Mouse (Mus musculus) gastrocnemius, adult 8-10 months (tissue): ENCODE measurements around the gene Kdm1b. TPM values are rescaled to one million over a fixed set of nuclear protein-coding genes. Genes with fewer than 3 reads are reported as not detected.

Experiments used
- DNase-seq, 2 experiments: peaks; one replicate each; pipeline ENCODE4 v3.0.0; 2022; ENCODE audit warnings: low spot score in 2 of 2
- total RNA-seq, 4 experiments: library from RNA; stranded (reverse); gene quantifications; 2 replicates each; pipeline ENCODE4 v1.2.4; 2022

Gene Kdm1b
- total RNA-seq, 4 experiments from 2014 or later, result 6.7 to 8.4 (median 7.0) TPM

DNA sequence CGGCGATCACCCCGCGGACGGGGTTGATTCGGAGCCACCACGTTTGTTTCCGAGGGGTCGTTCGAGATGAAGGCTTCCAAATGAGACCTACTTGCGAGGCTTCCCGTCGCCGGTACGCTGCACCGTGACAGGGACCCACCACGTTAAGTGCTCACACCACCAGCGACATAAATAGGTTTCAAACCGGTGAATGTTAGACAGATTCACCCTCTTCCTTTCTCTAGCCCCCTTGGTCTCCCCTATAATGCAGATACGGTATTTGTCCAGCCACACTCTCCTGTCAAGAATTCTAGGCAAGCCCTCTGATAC is 63.2 kb downstream of the Kdm1b start:
- DNase-seq, result no peak

DNA sequence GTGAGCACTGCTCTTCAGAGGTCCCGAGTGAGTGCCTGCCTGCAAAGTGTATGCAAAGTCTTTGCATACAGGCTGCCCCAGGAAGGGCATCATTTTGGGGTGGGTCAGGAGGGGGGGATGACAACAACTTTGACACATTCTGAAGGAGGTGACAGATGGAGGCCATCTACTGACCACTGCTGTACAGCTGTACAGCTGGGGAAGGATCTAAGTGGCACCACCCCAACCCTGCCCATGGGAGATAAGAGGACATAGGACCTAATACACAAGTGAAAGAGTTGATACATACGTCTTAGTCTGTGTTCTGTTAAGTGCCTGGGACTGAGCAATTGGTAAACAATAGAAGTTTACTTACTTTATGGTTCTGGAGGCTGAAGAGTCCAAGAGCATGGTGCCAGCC is 65.9 kb downstream of the Kdm1b start:
- no peak for DNase-seq

DNA sequence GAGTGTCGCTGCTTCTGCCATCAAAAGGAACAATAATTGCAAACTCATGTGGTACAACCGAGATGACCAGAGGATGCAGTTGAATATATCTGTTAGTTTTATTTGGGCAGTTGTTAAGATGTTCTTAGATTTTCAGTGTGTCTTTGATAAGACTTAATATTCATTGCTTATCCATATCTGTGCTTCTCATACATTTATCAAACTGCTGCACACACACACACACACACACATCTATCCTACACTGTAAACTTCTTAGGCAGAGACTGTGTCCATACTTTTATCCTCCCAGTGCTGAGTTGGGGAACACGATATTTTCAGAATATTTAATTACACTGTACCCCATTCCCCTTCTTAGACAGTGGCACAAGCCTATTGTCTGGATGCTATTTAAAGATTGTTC is 67.9 kb downstream of the Kdm1b start:
- DNase-seq, result no peak

DNA sequence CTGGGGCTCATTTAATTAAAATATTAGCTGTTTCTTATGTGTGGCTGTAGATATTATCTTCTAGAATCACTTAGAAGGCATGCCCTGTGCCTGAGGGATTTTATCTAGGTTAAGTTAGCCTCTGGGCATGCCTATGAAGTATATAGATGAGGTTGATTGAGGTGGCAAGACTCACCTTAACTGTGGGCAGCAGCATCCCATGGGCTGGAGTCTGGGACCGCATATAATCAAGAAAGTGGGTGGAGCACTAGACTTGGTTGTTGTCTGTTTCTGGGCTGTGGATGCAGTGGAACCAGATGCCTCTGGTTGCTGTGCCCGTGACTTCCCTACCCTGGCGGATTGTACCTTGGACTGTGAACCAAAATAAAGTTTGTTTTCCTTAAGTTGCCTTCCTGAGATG is 68.8 kb downstream of the Kdm1b start:
- no peak for DNase-seq

DNA sequence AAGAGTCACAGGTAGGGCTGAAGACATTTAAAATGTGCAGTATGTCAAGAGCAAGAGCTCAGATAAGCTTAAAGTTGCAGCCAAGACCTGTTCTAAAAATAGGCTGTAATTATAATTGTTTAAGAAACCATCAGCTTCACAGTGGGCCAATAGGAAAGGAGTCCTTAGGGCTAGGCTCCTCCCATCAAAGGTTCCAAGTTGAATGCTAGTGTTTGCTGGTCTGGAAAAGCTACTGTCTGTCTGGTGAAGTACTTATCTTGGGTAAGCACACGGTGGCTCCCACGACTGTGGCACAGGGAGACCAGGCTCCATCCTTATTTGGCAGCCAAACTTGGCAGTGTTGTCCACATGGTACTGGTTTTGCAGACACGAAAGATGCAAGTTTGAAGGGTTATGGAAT is 69.6 kb downstream of the Kdm1b start:
- no peak for DNase-seq

DNA sequence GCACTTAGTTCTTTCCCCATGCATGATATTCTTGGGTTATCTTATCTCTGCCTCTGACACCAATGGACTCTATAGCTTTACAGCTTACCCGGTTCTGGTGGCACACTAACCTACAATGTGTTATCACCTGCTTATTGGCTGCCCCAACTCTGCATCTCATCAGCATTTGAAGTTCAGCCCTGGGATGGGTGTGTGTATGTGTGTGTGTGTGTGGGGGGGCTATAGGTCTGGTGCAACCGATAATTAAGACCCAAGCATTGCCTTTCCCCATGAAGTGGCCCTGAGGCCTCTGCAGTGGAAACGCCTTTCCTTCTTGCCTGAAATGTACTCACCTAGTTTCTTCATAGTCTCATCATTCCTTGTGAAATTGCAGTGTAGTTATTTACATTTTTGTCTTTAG is 72.7 kb downstream of the Kdm1b start:
- no peak for DNase-seq

DNA sequence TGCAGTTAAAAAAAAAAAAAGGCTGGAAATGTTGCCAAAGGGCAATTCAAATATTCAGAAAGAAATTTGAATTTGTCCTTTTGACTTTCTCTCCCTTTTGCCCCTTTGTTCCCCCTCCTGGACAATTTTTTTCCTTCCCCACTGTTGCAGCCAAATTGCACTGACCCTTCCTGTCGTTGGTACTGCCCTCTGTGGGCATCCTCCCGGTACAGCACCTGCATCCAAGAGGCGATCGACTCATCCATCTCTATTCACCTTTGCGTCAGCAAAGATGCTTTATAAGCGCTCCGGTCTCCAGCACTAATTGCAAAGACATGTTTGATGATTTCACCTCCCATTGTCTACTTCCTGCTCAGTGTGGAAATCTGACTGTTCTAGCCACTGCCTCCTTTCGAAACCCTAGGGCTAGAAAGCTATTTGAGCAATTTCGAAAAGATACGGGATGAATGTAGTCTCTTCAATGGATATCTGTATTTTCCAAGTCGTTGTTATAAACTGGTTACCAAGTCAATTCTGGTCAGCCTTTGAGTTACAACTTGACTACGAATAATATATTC is 78.1 kb downstream of the Kdm1b start:
- DNase-seq, result no peak

DNA sequence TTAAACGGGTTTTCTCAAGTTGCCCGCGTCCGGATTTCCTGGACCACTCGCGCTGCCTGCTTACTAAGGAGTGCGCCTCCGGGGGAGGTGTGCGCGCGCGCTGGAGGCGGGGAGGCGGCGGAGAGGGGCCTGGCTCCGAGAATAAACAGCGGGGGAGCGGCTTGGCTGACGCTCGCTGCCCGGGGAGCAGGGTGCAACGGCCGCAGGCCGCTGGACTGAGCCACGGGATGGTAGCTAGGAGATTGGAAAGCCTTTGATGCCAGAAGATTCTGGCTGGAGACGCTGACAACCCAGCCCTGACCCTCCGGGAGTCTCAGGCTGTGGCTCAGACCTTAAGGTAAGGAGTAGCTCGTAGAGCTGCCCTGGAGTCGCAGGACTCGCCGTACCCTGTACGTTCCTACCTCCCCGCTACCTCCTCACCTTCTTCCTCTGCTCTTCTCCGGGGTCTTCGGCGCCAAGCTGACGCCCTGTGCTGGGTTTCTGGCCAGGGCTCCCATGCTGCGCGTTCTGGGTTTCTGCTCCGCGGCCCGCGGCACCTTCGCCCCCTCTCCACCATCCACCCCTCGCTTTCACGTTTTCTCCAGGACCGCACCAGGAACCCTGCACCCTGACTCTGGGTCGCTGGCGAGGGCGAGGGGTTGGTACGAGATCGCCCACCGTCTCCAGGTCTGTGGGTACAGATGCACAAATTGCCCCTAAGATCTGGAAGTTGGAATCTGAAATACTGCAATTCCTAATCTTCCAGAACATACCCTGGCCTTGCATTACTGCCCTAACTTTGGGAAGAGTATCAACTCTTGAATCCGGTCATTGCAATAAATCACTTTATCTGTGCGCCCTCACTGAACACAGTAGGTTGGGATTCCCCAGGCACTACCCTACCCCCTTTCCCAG is 79.5 kb downstream of the Kdm1b start, which contains the start of gene Rnf144b:
TSS of gene Rnf144b (plus strand) at position 120 of the 894 bp plus-strand sequence.
- peak; percentile 31 to 54 for DNase-seq

DNA sequence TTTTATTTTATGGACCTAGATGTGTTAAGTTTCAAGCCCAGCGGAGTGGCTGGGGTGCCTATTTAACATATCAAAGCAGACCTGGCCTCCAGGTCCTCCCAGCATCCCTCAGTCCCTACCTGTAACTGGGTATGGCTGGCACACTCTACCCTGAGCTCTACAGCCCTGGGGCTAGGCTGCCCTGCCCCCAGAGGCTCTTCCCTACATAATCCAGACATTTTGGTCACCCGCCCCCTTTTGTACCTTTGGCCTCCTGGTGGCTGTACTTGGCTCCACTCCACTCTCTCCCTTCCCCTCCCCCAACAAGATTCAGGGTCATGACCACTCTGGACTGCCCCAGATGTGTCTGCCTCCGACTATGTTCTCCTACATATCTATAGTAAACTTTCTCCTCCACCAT is 81.2 kb downstream of the Kdm1b start:
- DNase-seq, result no peak

DNA sequence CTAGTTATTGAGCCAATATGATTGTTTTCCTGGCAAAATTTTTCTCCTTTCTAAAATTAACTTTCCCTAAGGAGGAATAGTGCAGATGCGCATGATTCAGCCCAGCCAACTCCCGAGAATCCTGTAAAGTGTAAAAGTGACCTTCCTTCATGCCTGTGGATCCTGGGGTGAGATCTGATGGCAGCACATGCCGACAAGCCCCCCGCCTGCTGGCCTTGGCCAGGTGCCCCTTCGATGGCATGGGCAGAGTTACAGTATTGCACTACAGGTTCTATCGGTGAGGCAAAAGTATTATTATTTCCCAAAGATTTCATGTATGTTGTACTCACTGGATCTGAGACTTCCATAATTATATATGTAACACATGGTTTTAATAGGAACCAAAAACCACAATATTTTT is 81.7 kb downstream of the Kdm1b start:
- no peak for DNase-seq

DNA sequence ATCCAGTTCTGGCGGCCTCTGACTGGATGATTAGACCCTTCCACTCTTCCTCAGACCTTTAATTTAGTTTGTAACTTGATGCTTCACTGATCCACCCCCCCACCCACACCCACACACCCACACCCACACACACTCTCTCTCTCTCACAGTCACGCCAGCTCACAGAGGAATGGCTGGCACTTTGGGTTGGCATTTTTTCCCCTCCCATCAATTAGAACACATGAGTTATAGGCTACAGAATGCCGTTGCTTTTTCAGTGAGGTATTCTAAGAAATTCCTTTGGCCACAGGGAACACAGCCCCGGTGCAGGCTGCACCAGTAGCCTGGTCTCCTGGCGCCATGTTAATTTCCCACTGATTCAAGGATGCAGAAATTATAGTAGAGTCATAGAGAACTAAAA is 82.3 kb downstream of the Kdm1b start:
- DNase-seq, result no peak

DNA sequence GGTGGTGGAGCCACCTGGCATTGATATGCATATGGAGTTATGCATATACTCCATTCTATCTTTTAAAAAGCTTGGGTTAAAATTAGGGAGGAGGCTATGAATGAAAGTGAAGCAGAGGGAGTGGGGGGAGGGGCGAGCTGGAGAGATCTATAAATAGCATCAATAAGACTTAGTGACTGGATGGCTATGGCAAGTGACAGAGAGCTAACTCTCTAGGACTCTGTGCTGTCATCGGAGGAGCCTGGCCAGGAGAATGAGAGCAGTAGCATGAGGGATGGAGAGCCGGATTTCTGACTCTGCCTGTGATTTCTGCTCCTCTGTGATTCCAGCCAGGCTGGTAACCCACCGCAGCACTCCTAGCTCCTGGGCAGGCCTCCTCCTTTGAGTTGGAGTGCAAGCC is 85.8 kb downstream of the Kdm1b start:
- DNase-seq, result no peak

DNA sequence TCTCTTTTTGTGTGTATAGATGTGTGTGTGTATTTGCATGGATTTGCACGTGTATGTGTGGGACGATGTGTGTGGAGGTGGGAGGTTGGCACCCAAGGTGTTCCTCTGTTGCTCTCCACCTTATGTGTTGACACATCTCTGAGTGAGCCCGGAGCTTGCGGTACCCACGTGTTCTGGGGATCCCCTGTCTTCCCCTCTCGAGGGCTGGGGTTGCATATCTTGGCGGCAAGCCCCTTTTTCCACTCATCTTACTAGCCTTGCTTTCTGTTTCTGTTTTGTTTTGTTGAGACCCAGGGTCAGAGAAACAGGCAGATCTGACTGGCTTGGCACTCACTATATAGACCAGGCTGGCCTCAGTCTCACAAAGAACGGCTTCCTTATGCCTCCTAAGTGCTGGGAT is 89.8 kb downstream of the Kdm1b start:
- DNase-seq, result no peak

DNA sequence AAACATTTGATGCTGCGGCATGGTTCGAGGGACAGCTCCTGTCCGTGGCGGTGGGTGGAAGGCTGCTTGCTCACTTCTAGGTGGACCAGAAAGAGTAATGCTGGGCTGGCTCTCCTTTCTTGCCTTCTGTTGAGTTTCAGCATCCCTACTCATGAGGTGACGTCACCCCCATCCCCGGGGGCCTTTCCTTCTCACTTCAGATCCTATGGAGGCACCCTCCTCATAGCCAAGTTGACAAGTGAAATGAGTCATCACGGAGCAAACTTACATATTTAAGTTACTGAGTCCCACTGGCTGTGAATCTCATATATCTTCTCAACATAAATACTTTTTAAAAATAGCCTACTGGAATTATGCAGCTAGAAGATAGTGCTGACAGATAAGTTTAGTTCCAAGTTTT is 91.5 kb downstream of the Kdm1b start:
- no peak for DNase-seq

Other genes with a start within 250 kb of the Kdm1b start
- gene Kif13a, start 113.6 kb upstream of the Kdm1b start, total RNA-seq, result 100 to 1,000 TPM in 2 of 4 experiments, 10 to 100 TPM in 2; 88.4 to 103 (median 97.4) TPM
- gene Nhlrc1, start 28.6 kb upstream of the Kdm1b start, total RNA-seq, result 1 to 10 TPM; 5.3 to 6.8 (median 5.6) TPM
- gene Tpmt, start 1.2 kb downstream of the Kdm1b start, total RNA-seq, result 1 to 10 TPM; 3.6 to 8.1 (median 5.1) TPM
- gene Dek, start 62.7 kb downstream of the Kdm1b start, total RNA-seq, result 10 to 100 TPM; 30.6 to 39.9 (median 36.6) TPM
- gene Rnf144b, start 79.2 kb downstream of the Kdm1b start, total RNA-seq, result 10 to 100 TPM; 21.9 to 28.1 (median 22.9) TPM